Mouse (Mus musculus) liver, embryonic 13.5 days (tissue): ENCODE results near the gene Klrb1b. TPM values are rescaled to one million over a fixed set of nuclear protein-coding genes. Genes with fewer than 3 reads are reported as not detected.
"Not testable (repeated sequence)": the region's sequence is repeated elsewhere in the genome, so short reads cannot be mapped to it uniquely, and the experiment has no call there.

Experiments
- ATAC-seq: fragments of 200-750 bp; cut with Nextera tagmentation; 2 replicates; pipeline ENCODE4 v1.8.0; 2017; ENCODE audit warnings: low read depth, mild to moderate bottlenecking, moderate number of reproducible peaks, moderate library complexity
- DNase-seq: peaks from one replicate; pipeline ENCODE4 v3.0.0; 2022
- H3K27ac ChIP-seq: fragments of 300-500 bp; sonication (generic); 2 replicates; pipeline ENCODE4 v1.5.1; 2015; ENCODE audit warnings: moderate library complexity, mild to moderate bottlenecking, inconsistent platforms
- H3K27me3 ChIP-seq: fragments of 300-500 bp; sonication (generic); 2 replicates; pipeline ENCODE4 v1.6.1; 2015; ENCODE audit warnings: mild to moderate bottlenecking, inconsistent platforms
- H3K36me3 ChIP-seq: fragments of 300-500 bp; sonication (generic); 2 replicates; pipeline ENCODE4 v1.6.1; 2015; ENCODE audit warnings: mild to moderate bottlenecking, inconsistent platforms
- H3K4me1 ChIP-seq: fragments of 300-500 bp; sonication (generic); replicated peaks from 2 replicates; pipeline ENCODE4 v1.6.1; 2015; ENCODE audit warnings: inconsistent platforms
- H3K4me2 ChIP-seq: fragments of 300-500 bp; sonication (generic); 2 replicates; pipeline ENCODE4 v1.6.1; 2015; ENCODE audit warnings: inconsistent platforms, mild to moderate bottlenecking, moderate library complexity
- H3K4me3 ChIP-seq: fragments of 300-500 bp; sonication (generic); replicated peaks from 2 replicates; pipeline ENCODE4 v1.5.1; 2015; ENCODE audit warnings: mild to moderate bottlenecking, inconsistent platforms
- H3K9ac ChIP-seq: fragments of 300-500 bp; sonication (generic); 2 replicates; pipeline ENCODE4 v1.6.1; 2015; ENCODE audit warnings: mild to moderate bottlenecking, inconsistent platforms
- H3K9me3 ChIP-seq: fragments of 300-500 bp; sonication (generic); replicated peaks from 2 replicates; pipeline ENCODE4 v1.6.1; 2016; ENCODE audit warnings: inconsistent platforms
- WGBS: fragments of 180-500 bp; shearing (Covaris S2); methylation state at CpG from one replicate; pipeline ENCODE4 v1.1.7; 2015; ENCODE audit not compliant: insufficient replicate concordance; 5-methylcytosine and 5-hydroxymethylcytosine counted together
- polyA plus RNA-seq: library from polyadenylated mRNA; unstranded; fragments of >200 nt; fragmentation: Nextera tagmentation; extraction: Ambion mirVana; gene quantifications from 2 replicates; pipeline ENCODE4 v1.2.1, GENCODE M21; 2015

Gene Klrb1b
- polyA plus RNA-seq, 1 experiment from 2014 or later: not detected

- no peak for ATAC-seq
These were observed 7.9 kb downstream of the Klrb1b start for GRCm38 (mm10) chr6:128818083-128818802.

GRCm38 (mm10) chr6:128808532-128808931, 17.6 kb downstream of the Klrb1b start:
- Histone ChIP-seq H3K36me3 (no peaks in the 10 kb centered on the region), H3K9me3 (no peaks in the 10 kb centered on the region), H3K4me2 (no peak overlapping the region), H3K4me1 (0 out of 2 replicates have a peak, but pooled peaks cover under 1% of the 10 kb centered on the region), H3K27me3 (no peaks in the 10 kb centered on the region), H3K27ac (no peak overlapping the region), H3K9ac (no peak overlapping the region), H3K4me3 (no peak overlapping the region)
- ATAC-seq: no peak
- 74% methylated on average over 5 of the region's 5 CpGs for whole genome bisulfite sequencing
- DNase-seq: no peak

More at GRCm38 (mm10) chr6:128818083-128818802, 7.9 kb downstream of the Klrb1b start:
- DNase-seq: no peak
- H3K4me2 ChIP-seq: no peak overlapping the region
- no peaks in the 10 kb centered on the region for H3K4me1 ChIP-seq
- H3K27ac ChIP-seq: no peak overlapping the region
- H3K4me3 ChIP-seq: no peak overlapping the region
- no peaks in the 10 kb centered on the region for H3K9me3 ChIP-seq
- 60% methylated on average over 4 of the region's 4 CpGs for WGBS
- no peaks in the 10 kb centered on the region for H3K27me3 ChIP-seq
- no peak overlapping the region for H3K9ac ChIP-seq
- H3K36me3 ChIP-seq: no peaks in the 10 kb centered on the region

GRCm38 (mm10) chr6:128807021-128807420, 19.1 kb downstream of the Klrb1b start:
- no peak overlapping the region for H3K27ac ChIP-seq
- H3K9ac ChIP-seq: no peak overlapping the region
- H3K9me3 ChIP-seq: no peaks in the 10 kb centered on the region
- no peak overlapping the region for H3K4me2 ChIP-seq
- ATAC-seq: no peak
- H3K36me3 ChIP-seq: no peaks in the 10 kb centered on the region
- H3K27me3 ChIP-seq: no peaks in the 10 kb centered on the region
- 58% methylated on average over 3 of the region's 3 CpGs for WGBS
- no peak overlapping the region for H3K4me3 ChIP-seq
- DNase-seq: no peak
- H3K4me1 ChIP-seq: peaks cover 7% of the 10 kb centered on the region

- not testable (repeated sequence) for H3K27me3 ChIP-seq, H3K36me3 ChIP-seq, DNase-seq, H3K27ac ChIP-seq, H3K4me3 ChIP-seq, H3K4me1 ChIP-seq, H3K4me2 ChIP-seq, ATAC-seq, H3K9me3 ChIP-seq, H3K9ac ChIP-seq
- 58% methylated on average over 7 of the region's 7 CpGs for WGBS
These were observed 21.1 kb downstream of the Klrb1b start for GRCm38 (mm10) chr6:128804823-128805640.

- WGBS: 4% methylated on average over 26 of the region's 26 CpGs
- ATAC-seq (peak; percentile 87), DNase-seq (peak; percentile 89)
- no peaks in the 10 kb centered on the region for H3K36me3 ChIP-seq
- H3K9ac ChIP-seq: peak overlapping the region; percentile 63; the same call in 1 of the 2 replicates
- peak overlapping the region; percentile 56 for H3K4me3 ChIP-seq
- H3K4me1 ChIP-seq: peaks cover 13% of the 10 kb centered on the region
- H3K9me3 ChIP-seq: no peaks in the 10 kb centered on the region
- no peaks in the 10 kb centered on the region for H3K27me3 ChIP-seq
- peak overlapping the region; percentile 80 for H3K4me2 ChIP-seq
- no peak overlapping the region for H3K27ac ChIP-seq
These were observed 22.9 kb downstream of the Klrb1b start for GRCm38 (mm10) chr6:128802999-128803857.

GRCm38 (mm10) chr6:128802557-128802956, 23.6 kb downstream of the Klrb1b start:
- Histone ChIP-seq H3K4me3 (peak overlapping the region; percentile 56), H3K4me2 (peak overlapping the region; percentile 80), H3K27me3 (no peaks in the 10 kb centered on the region), H3K36me3 (no peaks in the 10 kb centered on the region), H3K9me3 (no peaks in the 10 kb centered on the region), H3K9ac (peak overlapping the region; percentile 63), H3K27ac (no peak overlapping the region), H3K4me1 (peaks cover 20% of the 10 kb centered on the region)
- peak; percentile 33 for ATAC-seq
- no peak for DNase-seq
- WGBS: 15% methylated on average over 10 of the region's 10 CpGs

GRCm38 (mm10) chr6:128800696-128801095, 25.4 kb downstream of the Klrb1b start:
- not testable (repeated sequence) for H3K9me3 ChIP-seq, ATAC-seq, H3K4me2 ChIP-seq, H3K4me3 ChIP-seq, H3K27me3 ChIP-seq, H3K9ac ChIP-seq, DNase-seq, H3K27ac ChIP-seq, H3K36me3 ChIP-seq
- WGBS: 64% methylated on average over 5 of the region's 5 CpGs
- peaks cover 24% of the 10 kb centered on the region for H3K4me1 ChIP-seq

GRCm38 (mm10) chr6:128799896-128800270, 26.2 kb downstream of the Klrb1b start:
- WGBS: 20% methylated on average over 7 of the region's 7 CpGs
- Histone ChIP-seq H3K4me2 (peak overlapping the region; percentile 80), H3K27me3 (no peaks in the 10 kb centered on the region), H3K27ac (no peak overlapping the region), H3K9me3 (no peaks in the 10 kb centered on the region), H3K9ac (peak overlapping the region; percentile 75), H3K4me3 (peak overlapping the region; percentile 72), H3K4me1 (peaks cover 24% of the 10 kb centered on the region), H3K36me3 (no peaks in the 10 kb centered on the region)
- ATAC-seq (no peak), DNase-seq (no peak)

- WGBS: under 1% methylated on average over 49 of the region's 49 CpGs
- H3K9ac ChIP-seq: peak overlapping the region; percentile 75
- peak; percentile 69 for ATAC-seq
- not testable (repeated sequence) for H3K27me3 ChIP-seq, H3K9me3 ChIP-seq, H3K36me3 ChIP-seq
- peaks cover 24% of the 10 kb centered on the region for H3K4me1 ChIP-seq
- H3K4me2 ChIP-seq: peak overlapping the region; percentile 80
- H3K27ac ChIP-seq: peak overlapping the region; percentile 71
- peak overlapping the region; percentile 72 for H3K4me3 ChIP-seq
- peak; percentile 65 for DNase-seq
These were observed 26.8 kb downstream of the Klrb1b start for GRCm38 (mm10) chr6:128799144-128799895.

- H3K4me3 ChIP-seq: peak overlapping the region; percentile 72
- H3K4me1 ChIP-seq: peaks cover 26% of the 10 kb centered on the region
- not testable (repeated sequence) for H3K9me3 ChIP-seq, H3K36me3 ChIP-seq, H3K27me3 ChIP-seq
- H3K4me2 ChIP-seq: peak overlapping the region; percentile 80
- DNase-seq (peak; percentile 65), ATAC-seq (peak; percentile 56)
- 0% methylated on average over 20 of the region's 20 CpGs for WGBS
- H3K27ac ChIP-seq: peak overlapping the region; percentile 71
- peak overlapping the region; percentile 75 for H3K9ac ChIP-seq
These were observed 27.4 kb downstream of the Klrb1b start for GRCm38 (mm10) chr6:128798772-128799143.
